Mouse (Mus musculus): ENCODE results near the gene Tomm20l. TPM values are rescaled to one million over a fixed set of nuclear protein-coding genes. Genes with fewer than 3 reads are reported as not detected.

Gene Tomm20l
- total RNA-seq, 2 experiments from 2014 or later, result not detected

DNA sequence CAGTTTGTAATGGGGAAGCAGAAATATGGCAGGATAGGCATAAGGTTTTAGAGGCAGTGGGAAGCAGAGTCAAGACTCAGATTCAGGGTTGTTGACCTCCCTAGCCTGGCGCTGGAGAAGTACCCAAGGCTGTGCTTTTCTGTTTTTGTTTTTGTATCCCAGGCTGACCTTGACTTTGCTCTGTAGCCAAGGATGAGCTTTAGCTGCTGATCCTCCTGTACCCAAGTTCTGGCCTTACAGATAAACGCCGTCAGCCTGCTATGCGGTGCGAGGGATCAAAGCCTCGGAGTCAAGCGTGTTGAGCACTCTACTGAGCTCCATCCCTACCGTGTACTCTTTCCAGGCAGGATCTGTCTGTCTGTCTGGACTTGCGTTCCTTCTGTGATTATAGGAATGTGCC is 37.6 kb downstream of the Tomm20l start:
- intact Hi-C loops (cut with DNase I; ENCODE audit: low total_unique reads), result no loop called here

DNA sequence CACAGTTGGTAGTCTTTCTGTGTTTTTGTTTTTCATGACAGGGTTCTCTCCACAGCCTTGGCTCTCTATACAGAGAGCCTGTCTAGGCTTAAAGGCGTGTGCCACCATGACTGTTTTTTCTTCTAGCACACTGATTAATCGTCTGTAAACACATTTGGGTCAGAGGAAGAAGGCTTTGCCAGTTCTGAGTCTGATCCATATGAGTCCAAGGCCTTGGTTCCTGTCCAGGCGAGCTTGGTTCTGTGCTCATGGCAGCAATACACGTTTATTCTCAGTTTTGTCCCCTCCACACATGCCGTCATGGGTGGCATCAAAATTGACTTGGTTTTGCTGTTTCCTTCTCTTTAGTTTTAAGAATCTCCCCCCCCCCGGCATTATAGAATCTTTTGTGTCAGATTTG is 38.2 kb downstream of the Tomm20l start:
- DNase-seq, result no peak
- intact Hi-C loops (cut with DNase I; ENCODE audit: low total_unique reads), result no loop called here

More for the DNA sequence above, 37.6 kb downstream of the Tomm20l start:
- DNase-seq, result no peak

DNA sequence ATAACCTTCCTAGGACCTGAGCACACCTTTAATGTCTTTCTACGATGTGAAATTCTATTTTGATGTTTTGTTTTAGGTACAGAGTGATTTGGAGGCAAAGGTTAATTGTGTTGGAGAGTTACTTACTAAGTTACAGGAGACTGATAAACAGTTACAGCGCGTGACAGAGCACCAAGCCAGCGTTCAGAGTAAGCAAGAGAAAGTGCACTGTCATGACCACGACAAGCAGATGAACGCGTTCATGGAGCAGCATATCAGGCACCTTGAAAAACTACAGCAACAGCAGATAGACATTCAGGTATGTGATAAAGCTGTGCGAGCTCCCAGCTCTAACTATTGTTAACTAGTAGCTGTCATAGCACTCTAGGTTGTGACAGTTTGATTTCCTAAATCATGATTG is 38.9 kb downstream of the Tomm20l start:
- intact Hi-C loops (cut with DNase I; ENCODE audit: low total_unique reads), result no loop called here
- DNase-seq, result no peak

DNA sequence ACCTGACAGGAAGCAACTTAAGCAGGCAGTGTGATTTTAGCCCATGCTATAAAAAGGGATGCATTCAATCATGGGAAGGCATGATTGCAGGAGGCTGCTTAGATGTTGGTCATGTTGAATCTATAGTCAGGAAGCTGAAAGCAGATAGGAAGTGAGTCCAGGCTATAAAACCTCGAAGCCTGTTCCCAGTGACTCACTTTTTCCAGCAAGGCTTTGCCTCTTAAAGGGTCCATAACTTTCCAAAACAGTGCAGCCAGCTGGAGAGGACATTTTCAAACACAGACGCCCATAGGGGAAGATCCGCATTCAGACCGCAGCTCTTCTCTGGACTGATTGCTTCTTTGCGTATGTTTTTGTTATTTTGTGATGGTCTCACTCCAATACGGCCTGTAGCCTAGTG is 43.8 kb downstream of the Tomm20l start:
- intact Hi-C loops (cut with DNase I; ENCODE audit: low total_unique reads), result no loop called here
- no peak for DNase-seq

DNA sequence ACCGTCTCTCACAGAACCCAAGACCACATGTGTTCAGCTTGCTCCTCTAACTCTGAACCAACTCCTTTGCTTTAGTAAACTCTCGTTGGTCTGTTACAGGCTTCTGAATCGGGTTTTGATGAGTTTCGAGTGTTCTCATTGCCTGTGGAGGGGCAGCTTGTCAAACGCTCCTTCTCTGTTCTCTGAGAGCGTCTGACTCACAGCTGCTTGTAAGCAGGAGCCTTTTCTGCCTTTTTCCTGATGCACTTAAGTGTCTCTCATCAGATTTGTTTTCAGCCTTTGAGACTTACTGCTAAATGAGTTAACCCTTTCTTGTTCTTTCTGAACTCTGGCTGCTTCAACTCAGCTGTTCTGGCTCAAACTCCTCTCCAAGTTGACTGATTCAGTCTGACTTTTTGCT is 46.7 kb downstream of the Tomm20l start:
- no peak for DNase-seq
- intact Hi-C loops (cut with DNase I; ENCODE audit: low total_unique reads), result no loop called here

DNA sequence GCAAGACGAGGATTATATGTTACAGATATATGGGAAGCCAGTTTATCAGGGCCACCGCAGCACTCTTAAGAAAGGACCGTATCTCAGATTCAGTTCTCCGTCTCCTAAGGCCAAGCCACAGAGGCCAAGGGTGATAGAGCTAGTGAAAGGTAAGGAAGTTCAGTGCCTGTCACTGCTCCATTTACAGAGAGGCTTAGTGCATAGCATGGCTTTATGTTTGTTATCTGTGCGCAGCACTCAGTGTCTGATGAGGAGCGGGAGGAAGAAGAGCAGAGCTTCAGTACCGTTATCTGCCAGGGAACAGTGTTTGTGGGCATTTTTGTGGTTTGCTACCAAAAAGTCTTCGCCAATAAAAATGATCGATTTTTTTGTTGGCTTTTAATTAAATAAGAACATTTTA is 53.2 kb downstream of the Tomm20l start:
- intact Hi-C loops (cut with DNase I; ENCODE audit: low total_unique reads), result no loop called here
- DNase-seq, result no peak

DNA sequence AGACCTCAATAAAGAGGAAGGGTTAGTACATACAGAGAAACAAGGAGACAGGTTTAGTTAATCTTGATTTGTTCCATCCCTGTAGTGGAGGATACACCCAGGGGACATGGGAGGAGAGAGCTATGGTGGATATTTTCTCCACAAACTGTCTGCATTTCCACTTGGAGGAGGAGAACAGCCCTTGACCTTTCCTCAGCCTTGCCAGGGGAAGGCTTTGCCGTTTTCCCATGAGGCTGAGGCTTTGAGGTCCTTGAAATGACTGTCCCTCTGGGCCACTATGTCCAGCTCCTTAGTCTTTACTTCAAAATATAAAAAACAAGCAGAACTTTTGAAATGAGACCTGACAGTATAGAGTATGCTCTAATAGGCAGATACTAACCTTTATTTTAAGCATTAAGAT is 58.7 kb downstream of the Tomm20l start:
- intact Hi-C loops (cut with DNase I; ENCODE audit: low total_unique reads), result no loop called here
- no peak for DNase-seq

Other genes starting within 250 kb of the Tomm20l start
- 100 to 1,000 TPM; 106 to 107 TPM for gene Actr10, start 173.6 kb upstream of the Tomm20l start, total RNA-seq (2021)
- gene Psma3, start 136.8 kb upstream of the Tomm20l start, total RNA-seq (2021), result 100 to 1,000 TPM; 381 to 435 TPM
- 1 to 10 TPM; 8.4 to 8.5 TPM for gene Arid4a, start 95.4 kb upstream of the Tomm20l start, total RNA-seq (2021)
- 10 to 100 TPM; 22.4 to 30.0 TPM for gene Timm9, start 25.3 kb downstream of the Tomm20l start, total RNA-seq (2021)
- gene 2700049A03Rik, start 25.4 kb downstream of the Tomm20l start, total RNA-seq (2021), result 1 to 10 TPM; 2.6 to 2.8 TPM
- gene Dact1, start 198.5 kb downstream of the Tomm20l start, total RNA-seq (2021), result 10 to 100 TPM in 1 of 2 experiments, 1 to 10 TPM in 1; 8.1 to 12.1 TPM

Measured in gastrocnemius, postnatal 14 days (tissue).